Mouse (Mus musculus): ENCODE data around the gene Gm29427. TPM values are rescaled to one million over a fixed set of nuclear protein-coding genes. Genes with fewer than 3 reads are reported as not detected.
"Not testable (repeated sequence)": the region's sequence is repeated elsewhere in the genome, so short reads cannot be mapped to it uniquely, and the experiment has no call there.

Gm29427 gene
- polyA plus RNA-seq, 1 experiment from 2014 or later = not detected

DNA sequence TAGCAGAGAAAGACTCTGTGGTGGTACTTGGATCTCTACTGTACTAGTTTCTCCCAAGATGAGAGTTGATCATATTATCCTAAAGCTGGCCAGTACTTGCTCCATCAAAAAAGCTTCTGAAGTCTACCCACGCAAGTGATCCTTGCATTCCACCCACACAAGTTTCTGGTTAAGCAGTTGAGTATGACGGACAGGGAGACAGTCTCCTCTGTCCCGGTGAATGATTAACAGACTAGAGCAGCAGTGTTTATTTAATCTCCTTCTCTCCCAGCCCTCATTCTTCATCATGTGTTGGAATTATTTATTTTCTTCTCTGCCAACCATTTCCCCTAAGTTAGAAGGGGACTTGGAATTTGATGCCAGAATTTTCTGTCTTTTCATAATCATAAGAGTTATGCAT lies 54.1 kb downstream of the Gm29427 start, which contains the start of gene C4bp:
Gene C4bp (minus strand): TSS at position 179 of the 400 bp plus-strand sequence.
- H3K4me1 ChIP-seq (ENCODE audit: control insufficient read depth, insufficient read depth, low read length) = no peaks in the 10 kb centered on the region
- no peak for ATAC-seq (ENCODE audit: low read depth)
- no peak within 1 kb of the TSS for H3K4me2 ChIP-seq (ENCODE audit: low read depth, low read length)
- DNase-seq (ENCODE audit: low spot score) = no peak
- WGBS = 49% methylated on average over 3 of the region's 3 CpGs
- H3K27me3 ChIP-seq (replicated peaks; ENCODE audit: control insufficient read depth, insufficient read depth, low read length) = no peaks in the 10 kb centered on the region
- no peak within 1 kb of the TSS for H3K4me3 ChIP-seq (ENCODE audit: low read depth, low read length)
- no peaks in the 10 kb centered on the region for H3K9me3 ChIP-seq (ENCODE audit: control insufficient read depth, low read length)
- H3K27ac ChIP-seq (replicated peaks; ENCODE audit: low read depth, low read length) = no peak within 1 kb of the TSS
- no peaks in the 10 kb centered on the region for H3K36me3 ChIP-seq (ENCODE audit: control insufficient read depth, insufficient read depth, low read length)
- H3K9ac ChIP-seq (ENCODE audit: low read depth, low read length) = no peak within 1 kb of the TSS

DNA sequence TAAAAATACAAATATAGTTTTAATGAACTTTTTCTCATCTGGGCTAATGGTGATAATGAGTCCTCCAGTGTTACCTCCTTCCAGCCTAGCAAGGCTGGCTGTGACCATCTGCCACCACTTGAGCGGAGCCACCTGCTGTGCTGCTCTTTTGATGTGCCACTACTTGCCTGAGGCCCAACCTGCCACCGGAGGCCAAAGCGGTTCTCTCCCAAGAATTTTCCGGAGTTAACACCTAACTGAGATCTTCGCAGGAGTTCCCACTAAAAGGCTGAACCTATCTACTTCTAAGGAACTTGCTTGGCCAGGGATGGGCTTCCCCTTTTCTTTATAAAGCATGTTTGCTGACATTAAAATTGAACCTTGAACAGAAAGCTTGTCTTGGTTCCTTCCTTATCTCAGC lies 56.0 kb downstream of the Gm29427 start:
- H3K4me1 ChIP-seq (ENCODE audit: control insufficient read depth, insufficient read depth, low read length); H3K4me3 ChIP-seq (ENCODE audit: low read depth, low read length); H3K36me3 ChIP-seq (ENCODE audit: control insufficient read depth, insufficient read depth, low read length); H3K9ac ChIP-seq (ENCODE audit: low read depth, low read length); DNase-seq (ENCODE audit: low spot score); H3K9me3 ChIP-seq (ENCODE audit: control insufficient read depth, low read length); H3K4me2 ChIP-seq (ENCODE audit: low read depth, low read length); ATAC-seq (ENCODE audit: low read depth); H3K27me3 ChIP-seq (replicated peaks; ENCODE audit: control insufficient read depth, insufficient read depth, low read length); H3K27ac ChIP-seq (replicated peaks; ENCODE audit: low read depth, low read length): not testable (repeated sequence)
- 29% methylated on average over 5 of the region's 5 CpGs for WGBS

DNA sequence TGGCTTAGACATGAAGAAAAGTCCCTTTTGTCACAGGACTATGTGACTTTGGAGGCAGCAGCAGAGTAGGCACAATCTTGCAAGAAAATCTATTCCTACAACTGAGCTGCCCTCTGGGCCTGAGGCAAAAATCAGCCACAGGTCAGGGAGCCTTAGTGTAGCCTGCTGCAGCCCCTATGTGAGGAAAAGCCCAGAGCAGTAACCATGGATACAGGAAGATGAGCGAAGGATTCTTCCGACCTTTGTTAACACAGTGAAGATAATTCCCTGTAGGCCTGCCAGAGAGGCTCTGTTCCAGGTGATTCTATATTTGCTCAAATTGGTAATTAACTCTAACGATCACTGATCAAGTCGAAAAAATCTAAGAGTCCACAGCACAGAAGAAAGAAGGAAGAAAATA lies 71.5 kb downstream of the Gm29427 start:
- H3K27ac ChIP-seq (replicated peaks; ENCODE audit: low read depth, low read length) = no peak overlapping the region

DNA sequence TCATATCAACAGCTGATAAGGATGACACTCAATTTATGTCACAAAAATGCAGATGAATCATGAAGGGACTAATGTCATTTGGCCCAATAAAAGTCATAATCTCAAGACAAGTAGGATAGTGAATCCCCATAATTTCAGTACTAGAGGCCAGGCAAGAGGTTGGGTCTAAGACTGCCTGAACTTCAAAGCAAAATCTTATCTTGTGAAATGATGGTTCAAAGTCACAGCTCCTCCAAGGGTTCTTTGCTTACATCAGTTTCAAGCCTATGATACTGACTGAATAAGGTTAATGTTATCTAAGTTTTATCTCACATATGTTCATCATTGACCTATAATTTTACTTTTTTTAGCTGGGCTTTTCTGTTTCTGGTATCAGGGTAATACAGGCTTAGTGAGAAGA lies 74.6 kb downstream of the Gm29427 start:
- ATAC-seq (ENCODE audit: low read depth) (no peak), DNase-seq (ENCODE audit: low spot score) (no peak)
- Histone ChIP-seq H3K4me1 (ENCODE audit: control insufficient read depth, insufficient read depth, low read length) (no peaks in the 10 kb centered on the region), H3K27me3 (replicated peaks; ENCODE audit: control insufficient read depth, insufficient read depth, low read length) (no peaks in the 10 kb centered on the region), H3K9me3 (ENCODE audit: control insufficient read depth, low read length) (no peaks in the 10 kb centered on the region), H3K36me3 (ENCODE audit: control insufficient read depth, insufficient read depth, low read length) (no peaks in the 10 kb centered on the region), H3K4me3 (ENCODE audit: low read depth, low read length) (no peak overlapping the region), H3K9ac (ENCODE audit: low read depth, low read length) (no peak overlapping the region), H3K27ac (replicated peaks; ENCODE audit: low read depth, low read length) (no peak overlapping the region), H3K4me2 (ENCODE audit: low read depth, low read length) (no peak overlapping the region)

More for the DNA sequence above, 71.5 kb downstream of the Gm29427 start:
- Histone ChIP-seq H3K9me3 (ENCODE audit: control insufficient read depth, low read length) (no peaks in the 10 kb centered on the region), H3K36me3 (ENCODE audit: control insufficient read depth, insufficient read depth, low read length) (no peaks in the 10 kb centered on the region), H3K4me1 (ENCODE audit: control insufficient read depth, insufficient read depth, low read length) (no peaks in the 10 kb centered on the region), H3K4me2 (ENCODE audit: low read depth, low read length) (no peak overlapping the region), H3K27me3 (replicated peaks; ENCODE audit: control insufficient read depth, insufficient read depth, low read length) (no peaks in the 10 kb centered on the region), H3K9ac (ENCODE audit: low read depth, low read length) (no peak overlapping the region), H3K4me3 (ENCODE audit: low read depth, low read length) (no peak overlapping the region)
- DNase-seq (ENCODE audit: low spot score) = peak; percentile 4
- ATAC-seq (ENCODE audit: low read depth) = peak; percentile 22; the same call in 1 of the 2 replicates
- 67% methylated on average over 4 of the region's 4 CpGs for WGBS

DNA sequence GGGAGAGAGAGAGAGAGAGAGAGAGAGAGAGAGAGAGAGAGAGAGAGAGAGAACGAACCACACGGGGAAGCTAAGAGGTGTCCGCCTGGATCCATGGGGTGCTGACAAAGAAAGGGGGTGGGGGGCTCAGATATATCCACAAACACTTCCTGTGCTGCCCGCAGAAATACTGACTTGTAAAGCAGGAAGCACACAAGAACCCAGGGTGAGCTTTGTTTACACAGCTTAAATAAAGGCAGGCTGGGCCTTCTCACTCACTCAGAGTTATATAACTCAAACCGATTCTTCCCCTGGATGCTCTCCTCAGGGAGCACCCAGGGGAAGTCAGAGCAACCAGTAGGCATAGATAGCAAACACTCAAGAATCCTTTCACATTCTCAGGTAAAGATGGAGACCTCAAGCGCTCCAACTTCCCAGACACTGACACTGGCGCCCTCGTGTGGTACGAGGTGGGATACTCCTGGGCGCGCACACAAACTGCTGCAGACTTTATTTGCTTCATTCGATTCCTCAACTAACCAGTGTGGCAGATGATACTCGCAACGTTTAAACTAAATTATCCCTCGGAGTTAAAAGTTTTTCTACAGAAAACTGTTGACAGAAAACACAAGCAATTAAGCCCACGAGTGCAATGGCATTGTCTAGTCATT lies 81.7 kb downstream of the Gm29427 start:
- Histone ChIP-seq H3K36me3 (ENCODE audit: control insufficient read depth, insufficient read depth, low read length) (no peaks in the 10 kb centered on the region), H3K27me3 (replicated peaks; ENCODE audit: control insufficient read depth, insufficient read depth, low read length) (no peaks in the 10 kb centered on the region), H3K9ac (ENCODE audit: low read depth, low read length) (no peak overlapping the region), H3K4me3 (ENCODE audit: low read depth, low read length) (no peak overlapping the region), H3K4me1 (ENCODE audit: control insufficient read depth, insufficient read depth, low read length) (no peaks in the 10 kb centered on the region), H3K27ac (replicated peaks; ENCODE audit: low read depth, low read length) (no peak overlapping the region), H3K4me2 (ENCODE audit: low read depth, low read length) (peak overlapping the region; percentile 4; the same call in 1 of the 2 replicates), H3K9me3 (ENCODE audit: control insufficient read depth, low read length) (no peaks in the 10 kb centered on the region)
- WGBS = 27% methylated on average over 16 of the region's 16 CpGs
- DNase-seq (ENCODE audit: low spot score) = peak; percentile 45
- no peak for ATAC-seq (ENCODE audit: low read depth)

DNA sequence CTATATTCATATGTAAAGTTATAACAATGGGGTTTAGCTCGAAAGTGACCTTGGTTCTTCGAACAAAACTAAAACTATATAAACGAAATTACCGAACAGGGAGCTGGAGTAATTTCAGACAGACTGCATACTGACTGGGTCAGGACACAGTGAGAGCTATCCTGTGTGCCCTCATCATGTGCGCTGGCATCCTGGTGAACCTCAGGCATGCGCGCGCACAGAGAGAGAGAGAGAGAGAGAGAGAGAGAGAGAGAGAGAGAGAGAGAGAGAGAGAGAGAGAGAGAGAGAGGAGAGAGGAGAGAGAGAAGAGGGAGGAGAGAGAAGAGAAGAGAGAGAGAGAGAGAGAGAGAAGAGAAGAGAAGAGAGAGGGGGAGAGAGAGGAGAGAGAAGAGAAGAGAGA lies 82.3 kb downstream of the Gm29427 start:
- WGBS = 84% methylated on average over 8 of the region's 8 CpGs
- DNase-seq (ENCODE audit: low spot score) = no peak
- Histone ChIP-seq H3K4me1 (ENCODE audit: control insufficient read depth, insufficient read depth, low read length) (no peaks in the 10 kb centered on the region), H3K9ac (ENCODE audit: low read depth, low read length) (no peak overlapping the region), H3K9me3 (ENCODE audit: control insufficient read depth, low read length) (no peaks in the 10 kb centered on the region), H3K4me3 (ENCODE audit: low read depth, low read length) (no peak overlapping the region), H3K27me3 (replicated peaks; ENCODE audit: control insufficient read depth, insufficient read depth, low read length) (no peaks in the 10 kb centered on the region), H3K36me3 (ENCODE audit: control insufficient read depth, insufficient read depth, low read length) (no peaks in the 10 kb centered on the region), H3K27ac (replicated peaks; ENCODE audit: low read depth, low read length) (no peak overlapping the region), H3K4me2 (ENCODE audit: low read depth, low read length) (no peak overlapping the region)
- ATAC-seq (ENCODE audit: low read depth) = no peak

DNA sequence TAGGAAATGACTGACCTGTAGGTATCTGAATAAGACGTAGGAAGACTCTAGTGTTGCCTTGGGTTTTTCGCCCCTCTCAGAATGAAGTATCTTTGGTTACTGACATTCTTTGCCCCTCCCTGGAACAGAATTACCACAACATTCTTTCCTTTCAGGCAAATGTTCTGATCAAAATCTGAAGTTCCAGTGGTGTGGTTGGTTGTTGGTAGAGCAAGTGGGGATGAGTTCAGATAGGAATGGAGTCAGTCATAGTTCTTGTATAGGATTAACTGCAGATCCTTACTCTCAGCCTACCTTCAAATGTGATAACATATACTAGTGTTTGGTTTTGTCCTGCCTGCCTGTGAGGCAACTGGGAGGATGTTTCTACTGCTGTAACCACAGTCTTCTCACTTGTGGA lies 86.1 kb downstream of the Gm29427 start, which contains the start of gene Zp3r:
Gene Zp3r (minus strand): TSS at position 101 of the 400 bp plus-strand sequence.
- Histone ChIP-seq H3K27me3 (replicated peaks; ENCODE audit: control insufficient read depth, insufficient read depth, low read length) (no peaks in the 10 kb centered on the region), H3K9me3 (ENCODE audit: control insufficient read depth, low read length) (no peaks in the 10 kb centered on the region), H3K27ac (replicated peaks; ENCODE audit: low read depth, low read length) (no peak within 1 kb of the TSS), H3K9ac (ENCODE audit: low read depth, low read length) (no peak within 1 kb of the TSS), H3K4me2 (ENCODE audit: low read depth, low read length) (no peak within 1 kb of the TSS), H3K4me3 (ENCODE audit: low read depth, low read length) (no peak within 1 kb of the TSS), H3K36me3 (ENCODE audit: control insufficient read depth, insufficient read depth, low read length) (no peaks in the 10 kb centered on the region), H3K4me1 (ENCODE audit: control insufficient read depth, insufficient read depth, low read length) (no peaks in the 10 kb centered on the region)
- no peak for ATAC-seq (ENCODE audit: low read depth)
- WGBS = 89% methylated on average over 2 of the region's 2 CpGs
- DNase-seq (ENCODE audit: low spot score) = no peak

Other genes starting within 250 kb of the Gm29427 start
- gene Zp3r, start 86.2 kb downstream of the Gm29427 start, polyA plus RNA-seq (2014; fragmentation: Nextera tagmentation; extraction: Ambion mirVana) = not detected in 2 replicates
- gene C4bp, start 54.2 kb downstream of the Gm29427 start, polyA plus RNA-seq (2014; fragmentation: Nextera tagmentation; extraction: Ambion mirVana) = not detected in 2 replicates
- 5.8 and 6.9 TPM in 2 replicates for gene Yod1, start 1.5 kb upstream of the Gm29427 start, polyA plus RNA-seq (2014; fragmentation: Nextera tagmentation; extraction: Ambion mirVana)
- gene Pfkfb2, start 13.5 kb upstream of the Gm29427 start, polyA plus RNA-seq (2014; fragmentation: Nextera tagmentation; extraction: Ambion mirVana) = 8.0 and 9.6 TPM in 2 replicates
- 4.3 and 4.5 TPM in 2 replicates for gene AA986860, start 16.2 kb upstream of the Gm29427 start, polyA plus RNA-seq (2014; fragmentation: Nextera tagmentation; extraction: Ambion mirVana)
- gene Fcamr, start 85.1 kb upstream of the Gm29427 start, polyA plus RNA-seq (2014; fragmentation: Nextera tagmentation; extraction: Ambion mirVana) = 0.13 and 0.22 TPM in 2 replicates
- not detected in 2 replicates for gene Pigr, start 110.9 kb upstream of the Gm29427 start, polyA plus RNA-seq (2014; fragmentation: Nextera tagmentation; extraction: Ambion mirVana)
- not detected in 2 replicates for gene Fcmr, start 149.9 kb upstream of the Gm29427 start, polyA plus RNA-seq (2014; fragmentation: Nextera tagmentation; extraction: Ambion mirVana)
- gene Il24, start 171.7 kb upstream of the Gm29427 start, polyA plus RNA-seq (2014; fragmentation: Nextera tagmentation; extraction: Ambion mirVana) = not detected in 2 replicates
- not detected in 2 replicates for gene Il20, start 195.7 kb upstream of the Gm29427 start, polyA plus RNA-seq (2014; fragmentation: Nextera tagmentation; extraction: Ambion mirVana)
- gene Il19, start 224.3 kb upstream of the Gm29427 start, polyA plus RNA-seq (2014; fragmentation: Nextera tagmentation; extraction: Ambion mirVana) = 0.21 and 0.25 TPM in 2 replicates